9 mouse cellular contexts compared by ENCODE assay signal in the genomic region with DNA sequence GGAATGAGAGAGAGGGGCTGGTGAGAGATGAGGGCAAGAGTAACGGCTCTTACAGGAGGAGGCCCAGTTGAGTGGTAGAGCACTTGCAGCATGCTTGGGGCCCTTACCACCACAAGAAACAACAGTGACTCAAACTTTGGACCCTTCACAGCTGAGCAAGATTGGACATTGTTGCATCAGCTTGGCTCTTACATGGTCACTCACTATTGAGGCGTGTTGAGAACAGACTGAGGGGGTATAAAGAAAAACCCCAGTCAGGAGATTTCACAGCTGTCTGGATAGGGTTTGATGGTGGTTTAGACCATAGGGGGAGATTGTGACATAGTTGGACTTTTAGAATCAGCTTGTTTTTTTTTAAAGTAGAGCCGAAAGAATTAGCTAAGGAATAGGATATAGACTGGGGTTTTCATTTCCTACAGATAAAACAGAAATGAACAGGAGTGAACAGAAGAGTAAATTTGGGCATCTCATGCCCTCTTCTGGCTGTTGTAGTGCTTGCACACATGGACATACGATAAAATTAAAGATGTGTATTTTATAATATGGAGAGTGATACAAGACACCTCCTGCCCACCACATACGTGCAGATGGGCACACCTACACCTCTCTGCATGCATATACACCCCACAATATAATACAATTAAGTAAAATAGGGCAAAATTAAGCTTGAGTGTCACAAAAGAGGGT. TPM values are rescaled to one million over a fixed set of nuclear protein-coding genes. Genes with fewer than 3 reads are reported as not detected.
DNase-seq lines count a peak whose midpoint lies in the region; ATAC-seq and TF ChIP-seq lines count a peak whose summit lies in the region.
"Had no signal": no experiment of that assay in that cellular context is flagged by ENCODE, and none has a peak within 500 bp of the region (broad histone marks: within the 10 kb centered on the region; RNA-seq: fewer than 3 reads in every experiment).

No protein-coding gene starts in this region.

- ATAC-seq in midbrain, embryonic 14.5 days (ENCODE audit: low FRiP score, low TSS enrichment) = no peak
- ATAC-seq in midbrain, embryonic 13.5 days = no peak
- ATAC-seq in intestine, postnatal 0 days = peak; percentile 89

- no peak for TF ChIP-seq EP300 in heart, adult 2 months (IDR thresholded peaks at IDR 0.05; ENCODE audit: insufficient read depth, low read depth, low read length)

- no peak overlapping the region for H3K4me3 ChIP-seq in heart, adult 2 months
- no peak overlapping the region for H3K4me3 ChIP-seq in midbrain, embryonic 14.5 days (replicated peaks; ENCODE audit: low read depth, low read length)
- H3K4me3 ChIP-seq in midbrain, embryonic 13.5 days (replicated peaks) = no peak overlapping the region
- H3K4me3 ChIP-seq in intestine, postnatal 0 days (ENCODE audit: low read depth, low read length) = no peak overlapping the region

- 60% methylated on average over 5 of the region's 5 CpGs for WGBS in heart, adult 2 months
- 90% methylated on average over 5 of the region's 5 CpGs for WGBS in midbrain, embryonic 14.5 days
- 83% methylated on average over 5 of the region's 5 CpGs for WGBS in midbrain, embryonic 13.5 days
- WGBS in intestine, postnatal 0 days = 62% methylated on average over 5 of the region's 5 CpGs

- no peak overlapping the region for H3K27ac ChIP-seq in heart, adult 2 months
- no peak overlapping the region for H3K27ac ChIP-seq in midbrain, embryonic 14.5 days (replicated peaks; ENCODE audit: low read depth, low read length)
- H3K27ac ChIP-seq in midbrain, embryonic 13.5 days = no peak overlapping the region
- H3K27ac ChIP-seq in intestine, postnatal 0 days (ENCODE audit: low read depth, low read length) = no peak overlapping the region

- intact Hi-C loops in heart, adult 2 months (cut with DNase I) = loop anchor here (1.0 to 10.0 kb wide), 2 partner anchors 66 to 205 kb away; no protein-coding TSS in a partner anchor
- intact Hi-C loops in heart, postnatal 36 days (cut with DNase I) = loop anchor here (1.0 to 5.0 kb wide), 2 partner anchors 66 to 203 kb away; no protein-coding TSS in a partner anchor

- H3K36me3 ChIP-seq in heart, adult 2 months (ENCODE audit: control insufficient read depth, insufficient read depth, low read length) = no peaks in the 10 kb centered on the region; the same call in 1 of the 2 replicates
- peaks cover 32% of the 10 kb centered on the region for H3K36me3 ChIP-seq in midbrain, embryonic 14.5 days (ENCODE audit: control insufficient read depth, insufficient read depth, low read length)
- peaks cover 36% of the 10 kb centered on the region for H3K36me3 ChIP-seq in midbrain, embryonic 13.5 days
- peaks cover 43% of the 10 kb centered on the region for H3K36me3 ChIP-seq in intestine, postnatal 0 days (ENCODE audit: control insufficient read depth, insufficient read depth)

- peak; percentile 73 for TF ChIP-seq CTCF in heart, adult 2 months (IDR thresholded peaks at IDR 0.05)
- peak; percentile 60 for TF ChIP-seq CTCF in intestine, postnatal 0 days (IDR thresholded peaks at IDR 0.05; ENCODE audit: low read depth)

- H3K9me3 ChIP-seq in midbrain, embryonic 14.5 days (ENCODE audit: control insufficient read depth, low read length) = no peaks in the 10 kb centered on the region
- no peaks in the 10 kb centered on the region for H3K9me3 ChIP-seq in midbrain, embryonic 13.5 days
- H3K9me3 ChIP-seq in intestine, postnatal 0 days (ENCODE audit: control insufficient read depth) = no peaks in the 10 kb centered on the region
- H3K9me3 ChIP-seq: G1E had no signal

- no peaks in the 10 kb centered on the region for H3K27me3 ChIP-seq in heart, adult 2 months (ENCODE audit: control insufficient read depth, insufficient read depth, low read length)
- H3K27me3 ChIP-seq in midbrain, embryonic 14.5 days (ENCODE audit: control insufficient read depth, insufficient read depth, low read length) = no peaks in the 10 kb centered on the region
- H3K27me3 ChIP-seq in midbrain, embryonic 13.5 days = no peaks in the 10 kb centered on the region
- no peaks in the 10 kb centered on the region for H3K27me3 ChIP-seq in intestine, postnatal 0 days (replicated peaks; ENCODE audit: control insufficient read depth, insufficient read depth, low read length)

- no peak for DNase-seq in heart, adult 2 months
- no peak for DNase-seq in heart, postnatal 36 days
- peak; percentile 36 for DNase-seq in midbrain, embryonic 14.5 days
- DNase-seq in thymus, postnatal 25 days = peak; percentile 34
- DNase-seq in cerebellum, postnatal 14 days = no peak
- no peak for DNase-seq in embryo, embryonic 10.5 days (ENCODE audit: low spot score)

- no peak for TF ChIP-seq POLR2A in heart, adult 2 months (IDR thresholded peaks at IDR 0.05; ENCODE audit: insufficient read depth, low read depth, low read length)

- no peak overlapping the region for H3K9ac ChIP-seq in heart, adult 2 months (ENCODE audit: low read depth, low read length)
- H3K9ac ChIP-seq in midbrain, embryonic 14.5 days (replicated peaks; ENCODE audit: low read length) = no peak overlapping the region
- no peak overlapping the region for H3K9ac ChIP-seq in midbrain, embryonic 13.5 days (replicated peaks)
- H3K9ac ChIP-seq in intestine, postnatal 0 days (ENCODE audit: low read depth, low read length) = no peak overlapping the region

- H3K4me1 ChIP-seq in heart, adult 2 months (ENCODE audit: control insufficient read depth, insufficient read depth, low read length) = no peaks in the 10 kb centered on the region
- no peaks in the 10 kb centered on the region for H3K4me1 ChIP-seq in midbrain, embryonic 14.5 days (ENCODE audit: control insufficient read depth, insufficient read depth, low read length)
- H3K4me1 ChIP-seq in midbrain, embryonic 13.5 days (replicated peaks) = no peaks in the 10 kb centered on the region
- no peaks in the 10 kb centered on the region for H3K4me1 ChIP-seq in intestine, postnatal 0 days (replicated peaks; ENCODE audit: control insufficient read depth, insufficient read depth, low read length)

- no peak overlapping the region for H3K4me2 ChIP-seq in midbrain, embryonic 14.5 days (ENCODE audit: low read length)
- H3K4me2 ChIP-seq in midbrain, embryonic 13.5 days (replicated peaks) = no peak overlapping the region
- no peak overlapping the region for H3K4me2 ChIP-seq in intestine, postnatal 0 days (replicated peaks; ENCODE audit: low read depth)

- no peaks in the 10 kb centered on the region for H3K79me2 ChIP-seq in heart, adult 2 months (replicated peaks; ENCODE audit: control insufficient read depth, insufficient read depth, low read length)

RNA-seq across cellular contexts. Expression of gene Tm9sf2, which starts 23.4 kb away (rescaled TPM):
- 100 to 1,000 TPM; 121 to 143 TPM for total RNA-seq in heart, adult 2 months (2021)
- 71.0 and 146 TPM in 2 replicates for polyA plus RNA-seq in heart, adult 2 months (2012; rRNA removed)
- total RNA-seq in heart, postnatal 36 days (2021) = 100 to 1,000 TPM; 128 to 132 TPM
- polyA plus RNA-seq in midbrain, embryonic 14.5 days (2014; fragmentation: Nextera tagmentation; extraction: Ambion mirVana) = 86.9 and 124 TPM in 2 replicates
- polyA plus RNA-seq in midbrain, embryonic 13.5 days (2015; fragmentation: Nextera tagmentation; extraction: Ambion mirVana) = 105 and 111 TPM in 2 replicates
- 295 TPM in 2 replicates for polyA plus RNA-seq in intestine, postnatal 0 days (2015; fragmentation: Nextera tagmentation; extraction: Ambion mirVana)

RNA-seq across cellular contexts. Expression of gene Clybl, which starts 51.2 kb away (rescaled TPM):
- total RNA-seq in heart, adult 2 months (2021) = 100 to 1,000 TPM; 115 to 131 TPM
- polyA plus RNA-seq in heart, adult 2 months (2012; rRNA removed) = 50.3 and 90.5 TPM in 2 replicates
- total RNA-seq in heart, postnatal 36 days (2021) = 100 to 1,000 TPM; 113 to 122 TPM
- polyA plus RNA-seq in midbrain, embryonic 14.5 days (2014; fragmentation: Nextera tagmentation; extraction: Ambion mirVana) = 12.8 and 17.2 TPM in 2 replicates
- 23.9 and 24.1 TPM in 2 replicates for polyA plus RNA-seq in midbrain, embryonic 13.5 days (2015; fragmentation: Nextera tagmentation; extraction: Ambion mirVana)
- polyA plus RNA-seq in intestine, postnatal 0 days (2015; fragmentation: Nextera tagmentation; extraction: Ambion mirVana) = 22.2 and 23.0 TPM in 2 replicates

Comparison
In these comparisons a context has a peak if more than half of its experiments do, and no peak if none do; other contexts are left out.
1. DNase-seq: peak in midbrain, embryonic 14.5 days (single experiment) and thymus, postnatal 25 days (single experiment); none in heart, adult 2 months (0 of 2), heart, postnatal 36 days (0 of 2), cerebellum, postnatal 14 days (0 of 2) and embryo, embryonic 10.5 days (single experiment).